Mouse (Mus musculus) retina, postnatal 7 days (tissue): ENCODE results near the gene Fcrl5.

ENCODE experiments used
- DNase-seq: peaks from one replicate; pipeline ENCODE4 v3.0.0-alpha.2; 2012; ENCODE audit warnings: low read depth, low spot score

Gene Fcrl5

GRCm38 (mm10) chr3:87500088-87501055, 64.8 kb downstream of the Fcrl5 start:
- no peak for DNase-seq

- DNase-seq: no peak
These were observed 65.6 kb downstream of the Fcrl5 start for GRCm38 (mm10) chr3:87501151-87501550.

DNA sequence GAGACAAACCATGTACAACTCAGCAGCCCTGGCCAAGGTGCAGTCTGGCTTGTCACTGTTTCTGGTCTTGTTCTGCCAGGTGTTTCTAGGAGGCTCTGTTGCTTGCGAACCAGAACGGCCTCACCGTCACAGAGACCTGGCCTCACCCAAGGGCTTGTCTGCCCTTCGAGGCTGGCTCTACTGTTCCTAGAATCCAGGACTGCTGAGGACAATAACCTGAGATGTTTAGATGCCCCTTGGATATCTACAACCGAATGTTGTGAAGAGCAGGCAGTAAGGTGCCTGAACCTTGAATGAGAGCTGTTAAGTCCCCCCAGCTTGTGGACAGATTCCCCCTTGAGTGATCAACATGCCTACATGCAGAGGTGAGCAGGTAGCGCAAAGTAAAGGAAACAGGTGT, 67.2 kb downstream of the Fcrl5 start:
- no peak for DNase-seq

- peak; percentile 44 for DNase-seq
These were observed 68.8 kb downstream of the Fcrl5 start for GRCm38 (mm10) chr3:87504330-87504729.

- no peak for DNase-seq
These were observed 69.3 kb downstream of the Fcrl5 start for GRCm38 (mm10) chr3:87504749-87505425.

GRCm38 (mm10) chr3:87506456-87507416, 71.2 kb downstream of the Fcrl5 start:
- DNase-seq: no peak

GRCm38 (mm10) chr3:87508205-87508901, 72.8 kb downstream of the Fcrl5 start:
- peak; percentile 83 for DNase-seq

DNA sequence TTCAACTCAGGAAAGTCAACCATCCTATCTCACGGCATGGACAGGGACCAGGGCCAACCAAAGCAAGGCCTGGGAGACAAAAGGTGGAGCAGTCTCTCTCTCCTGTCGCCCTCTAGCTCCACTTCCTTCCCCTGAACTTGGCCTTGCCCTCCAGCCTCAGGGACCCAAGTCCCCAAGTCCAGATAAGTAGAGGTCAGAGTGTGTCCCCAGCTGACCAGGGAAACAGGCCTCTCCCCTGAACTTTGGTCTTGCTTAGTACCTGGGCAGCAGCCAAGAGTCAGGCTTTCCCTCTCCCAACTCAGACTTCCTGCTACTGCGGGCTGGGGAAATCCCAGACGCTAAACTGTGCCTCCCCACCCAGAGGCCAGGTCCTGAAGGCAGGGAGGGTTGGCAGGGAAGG, 73.5 kb downstream of the Fcrl5 start:
- no peak for DNase-seq

DNA sequence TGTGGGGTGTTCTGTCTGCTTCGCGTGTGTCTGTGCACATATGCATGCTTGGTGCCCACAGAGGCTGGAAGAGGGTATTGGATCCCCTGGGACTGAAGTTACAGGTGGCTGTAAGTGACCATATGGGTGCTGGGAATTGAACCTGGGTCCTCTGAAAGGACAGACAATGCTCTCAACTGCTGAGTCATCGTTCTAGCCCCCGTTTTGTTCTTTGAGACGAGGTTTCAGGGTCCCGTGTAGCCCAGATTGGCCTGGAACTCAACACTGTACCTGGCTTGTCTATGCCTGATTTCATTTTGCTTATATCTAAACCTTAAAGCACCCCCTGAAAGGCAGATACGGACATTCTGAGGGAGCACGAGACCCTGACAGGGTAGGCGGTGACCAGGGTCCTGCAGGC, 75.3 kb downstream of the Fcrl5 start:
- DNase-seq: no peak

DNA sequence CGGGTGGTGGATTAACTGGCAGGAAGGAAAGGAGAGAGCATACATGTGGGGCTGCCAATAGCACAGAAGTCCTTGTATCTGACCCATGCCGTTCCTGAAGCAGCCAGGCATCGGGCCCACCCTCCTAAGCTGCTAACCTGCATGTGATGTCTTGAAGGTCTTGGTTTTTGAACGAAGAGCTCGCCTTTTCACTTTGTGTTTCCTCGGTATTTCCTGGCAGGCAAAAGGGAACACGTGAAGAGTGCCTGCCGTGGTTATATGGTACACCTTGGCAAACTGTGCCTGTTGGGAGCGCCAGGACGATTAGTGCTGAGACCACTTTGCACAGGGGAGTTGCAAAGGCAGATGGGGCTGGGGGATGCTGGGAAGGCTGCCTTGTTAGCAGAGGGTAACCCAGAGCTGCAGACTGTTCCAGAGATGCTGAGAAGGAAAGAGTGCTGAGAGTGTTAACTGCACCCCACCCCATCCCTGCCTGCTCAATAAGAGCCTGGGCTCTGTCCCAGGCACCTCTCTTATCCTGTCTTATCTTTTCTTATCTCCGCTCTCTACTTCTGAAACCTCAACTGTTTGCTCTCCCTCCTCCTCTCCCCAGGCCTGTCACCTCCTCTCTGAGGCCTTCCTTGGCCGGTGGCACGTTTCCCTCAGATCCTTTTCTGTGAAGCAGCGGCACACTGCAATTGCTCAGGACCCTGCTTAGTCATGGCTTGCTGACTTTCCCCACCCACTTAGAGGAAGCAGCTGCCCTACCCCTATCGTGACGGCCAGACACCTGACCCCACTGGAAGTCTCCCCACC, 76.6 kb downstream of the Fcrl5 start:
- DNase-seq: no peak

DNA sequence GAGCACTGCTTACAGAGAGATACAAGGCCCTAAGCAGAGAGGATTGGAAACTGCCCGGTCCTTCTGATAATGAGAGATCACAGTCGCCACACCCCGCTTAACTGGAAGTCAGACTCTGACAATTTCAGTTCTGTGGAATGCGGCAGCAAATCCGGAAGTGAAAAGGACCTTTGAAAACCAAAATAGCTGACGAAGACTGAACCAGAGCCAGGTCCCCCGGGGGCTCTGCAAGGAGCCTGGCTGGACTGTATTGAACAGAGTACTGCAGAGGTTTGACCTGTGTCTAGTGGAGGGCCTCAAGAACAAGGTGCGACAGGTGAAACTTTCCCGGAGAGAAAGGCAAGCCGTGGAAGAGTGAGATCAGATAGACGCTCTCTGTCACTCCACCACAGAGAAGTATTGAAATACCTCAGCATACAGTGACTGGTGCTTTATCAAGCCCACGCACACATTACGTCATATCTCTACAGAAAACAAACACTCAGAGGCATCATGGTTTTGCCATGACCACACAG, 80.1 kb downstream of the Fcrl5 start:
- DNase-seq: no peak

- no peak for DNase-seq
These were observed 82.9 kb downstream of the Fcrl5 start for GRCm38 (mm10) chr3:87518425-87518824.

DNA sequence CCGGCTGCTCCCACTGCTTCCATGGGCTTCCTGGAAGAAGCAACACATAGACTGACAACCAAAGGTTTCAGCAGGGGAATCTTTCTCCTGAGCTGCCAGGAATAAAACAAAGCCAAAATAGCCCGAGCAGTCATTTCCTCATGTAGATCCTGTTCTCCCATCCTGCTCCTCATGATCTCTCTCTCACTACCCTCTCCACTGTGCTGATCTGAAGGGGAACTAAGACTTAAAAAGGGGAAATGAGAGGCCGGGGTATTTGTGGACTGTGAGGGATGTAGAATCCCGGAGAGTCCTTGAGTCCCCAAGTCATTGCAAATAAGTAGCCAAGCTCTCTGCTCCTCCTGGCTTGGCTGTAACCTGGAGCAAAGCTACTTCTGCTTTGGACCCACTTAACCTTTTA, 85.6 kb downstream of the Fcrl5 start:
- DNase-seq: no peak

DNA sequence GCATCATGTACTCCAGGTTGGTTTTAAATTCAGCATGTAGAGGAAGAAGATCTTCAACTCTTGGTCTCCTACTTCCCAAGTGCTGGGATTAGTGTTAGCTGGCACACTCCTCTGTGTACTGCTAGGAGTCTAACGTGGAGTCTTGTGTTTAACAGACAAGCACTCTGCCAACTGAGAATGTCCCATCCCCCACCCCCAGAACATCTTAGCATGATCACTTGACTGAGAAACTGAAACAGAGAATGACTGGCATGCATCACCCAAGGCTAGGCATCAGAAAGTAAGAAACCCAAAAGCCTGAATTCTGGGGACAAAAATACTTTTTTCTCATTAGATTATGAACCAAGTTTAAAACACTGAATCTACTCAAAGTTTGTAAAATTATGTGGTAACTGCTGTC, 86.3 kb downstream of the Fcrl5 start:
- no peak for DNase-seq

- no peak for DNase-seq
These were observed 88.1 kb downstream of the Fcrl5 start for GRCm38 (mm10) chr3:87523701-87524100.

DNA sequence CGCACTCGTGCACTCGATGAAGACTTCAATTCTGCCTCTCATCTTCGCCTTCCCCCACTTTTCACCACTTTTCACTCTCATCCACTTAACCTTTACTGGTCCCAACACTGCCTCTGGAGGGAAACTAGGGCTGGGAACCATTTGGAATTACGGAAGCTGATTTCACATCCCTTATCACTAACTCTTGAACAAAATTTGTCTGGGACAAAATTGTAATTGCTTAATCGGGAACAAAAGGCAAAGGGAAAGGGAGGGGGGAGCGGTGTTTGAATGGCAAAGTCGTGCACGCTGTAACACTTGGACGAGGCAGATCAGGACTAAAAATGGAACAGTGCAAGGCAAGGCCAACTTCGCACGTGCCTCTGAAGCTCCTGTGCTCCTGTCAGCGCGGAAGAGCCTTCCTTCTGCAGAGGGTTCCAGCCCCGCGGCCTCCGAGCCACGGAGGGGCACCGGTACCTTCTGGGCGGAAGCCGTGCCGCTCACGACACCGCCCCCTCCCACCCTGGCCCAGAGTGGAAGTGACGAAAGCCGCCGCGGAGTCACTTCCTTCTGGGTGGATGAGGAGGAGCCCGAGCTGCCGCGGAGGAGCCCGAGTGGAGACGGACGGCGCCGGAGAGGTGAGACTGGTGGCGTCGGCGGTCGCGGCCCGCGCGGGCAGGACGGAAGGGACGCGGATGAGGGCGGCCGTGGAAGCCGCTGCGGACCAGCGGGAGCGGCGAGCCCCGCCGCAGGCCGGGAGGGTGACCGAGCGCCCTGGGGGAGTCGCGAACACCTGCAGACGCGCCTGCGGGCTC, 89.7 kb downstream of the Fcrl5 start, which contains the start of gene Etv3:
Etv3 (plus strand) TSS at position 365 of the 794 bp plus-strand sequence.
- DNase-seq: peak; percentile 83

GRCm38 (mm10) chr3:87525837-87526570, 90.4 kb downstream of the Fcrl5 start:
- no peak for DNase-seq

DNA sequence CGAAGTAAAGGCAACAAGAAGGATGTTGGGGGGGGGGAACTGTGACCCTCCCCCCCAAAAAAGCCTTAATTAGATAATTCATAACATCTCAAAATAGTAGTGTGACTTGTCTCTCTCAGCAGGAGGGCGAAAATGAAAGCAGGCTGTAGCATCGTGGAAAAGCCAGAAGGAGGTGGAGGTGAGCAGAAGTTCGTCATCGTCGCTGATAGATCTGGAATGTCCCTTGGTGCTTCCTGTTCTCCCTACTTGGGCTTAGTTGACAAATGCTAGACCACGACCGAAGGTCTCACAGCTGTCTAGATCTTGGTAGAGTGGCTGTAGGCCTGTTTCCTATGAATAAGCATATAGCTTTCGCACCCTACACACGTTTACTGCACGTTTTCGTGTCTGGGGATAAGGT, 91.6 kb downstream of the Fcrl5 start:
- no peak for DNase-seq
